ENCODE assay signal across 14 mouse cellular contexts in genomic region chr5:142325560-142325959, GRCm38 (mm10).
DNase-seq lines count a peak whose midpoint lies in the region; ATAC-seq lines count a peak whose summit lies in the region.
"Had no signal": no experiment of that assay in that cellular context is flagged by ENCODE, and none has a peak within 500 bp of the region (broad histone marks: within the 10 kb centered on the region; RNA-seq: fewer than 3 reads in every experiment).

No protein-coding gene starts in this region.

- H3K27me3 ChIP-seq in neural tube, embryonic 15.5 days (replicated peaks), result 0 out of 2 replicates have a peak, but pooled peaks cover 4% of the 10 kb centered on the region
- H3K27me3 ChIP-seq: forebrain, embryonic 15.5 days; limb, embryonic 15.5 days; neural tube, embryonic 13.5 days had no signal

- no peak overlapping the region for H3K9ac ChIP-seq in neural tube, embryonic 15.5 days (replicated peaks)
- H3K9ac ChIP-seq: forebrain, embryonic 15.5 days; heart, embryonic 12.5 days; limb, embryonic 15.5 days; neural tube, embryonic 13.5 days had no signal

- no peak overlapping the region for H3K4me2 ChIP-seq in neural tube, embryonic 15.5 days
- H3K4me2 ChIP-seq: forebrain, embryonic 15.5 days; heart, embryonic 12.5 days; limb, embryonic 15.5 days; neural tube, embryonic 13.5 days had no signal

- H3K27ac ChIP-seq in neural tube, embryonic 15.5 days (replicated peaks), result no peak overlapping the region
- H3K27ac ChIP-seq: forebrain, embryonic 15.5 days; limb, embryonic 15.5 days; neural tube, embryonic 13.5 days had no signal

- DNase-seq in embryo, embryonic 10 days (ENCODE audit: low spot score), result peak; percentile 35
- no peak for DNase-seq in embryo, embryonic 9.5 days (ENCODE audit: extremely low spot score)
- peak; percentile 40 to 42 for DNase-seq in layer of hippocampus, postnatal 10 days (ENCODE audit: low spot score in 2 of 2)
- DNase-seq in layer of hippocampus, postnatal 14 days (ENCODE audit: low spot score in 2 of 2), result no peak
- DNase-seq in thymus, postnatal 14 days, result peak; percentile 20
- no peak for DNase-seq in thymus, postnatal 0 days (ENCODE audit: low spot score)
- peak; percentile 61 for DNase-seq in thymus, postnatal 4 days
- DNase-seq: layer of hippocampus, adult 9-11 months had no signal

- ATAC-seq in neural tube, embryonic 15.5 days (ENCODE audit: low FRiP score), result no peak
- ATAC-seq: forebrain, embryonic 15.5 days had no signal

- no peaks in the 10 kb centered on the region for H3K9me3 ChIP-seq in neural tube, embryonic 15.5 days (replicated peaks)
- H3K9me3 ChIP-seq: forebrain, embryonic 15.5 days; heart, embryonic 12.5 days; limb, embryonic 15.5 days; megakaryocyte, embryonic 14.5 days; neural tube, embryonic 13.5 days had no signal

- no peak overlapping the region for H3K4me3 ChIP-seq in neural tube, embryonic 15.5 days (replicated peaks)
- H3K4me3 ChIP-seq: forebrain, embryonic 15.5 days; heart, embryonic 12.5 days; limb, embryonic 15.5 days; megakaryocyte, embryonic 14.5 days; neural tube, embryonic 13.5 days had no signal

- H3K36me3 ChIP-seq in neural tube, embryonic 15.5 days, result no peaks in the 10 kb centered on the region
- H3K36me3 ChIP-seq: forebrain, embryonic 15.5 days; heart, embryonic 12.5 days; limb, embryonic 15.5 days; neural tube, embryonic 13.5 days had no signal

- 71% methylated on average over 4 of the region's 4 CpGs for WGBS in neural tube, embryonic 15.5 days

- no peaks in the 10 kb centered on the region for H3K4me1 ChIP-seq in neural tube, embryonic 15.5 days
- H3K4me1 ChIP-seq: forebrain, embryonic 15.5 days; heart, embryonic 12.5 days; limb, embryonic 15.5 days; neural tube, embryonic 13.5 days had no signal

Comparison
In these comparisons a context has a peak if more than half of its experiments do, and no peak if none do; other contexts are left out.
1. DNase-seq: peak in embryo, embryonic 10 days (single experiment), layer of hippocampus, postnatal 10 days (2 of 2), thymus, postnatal 14 days (single experiment) and thymus, postnatal 4 days (single experiment); none in embryo, embryonic 9.5 days (single experiment), layer of hippocampus, postnatal 14 days (0 of 2) and thymus, postnatal 0 days (single experiment).